Mouse (Mus musculus): ENCODE measurements around the gene Vcp. TPM values are rescaled to one million over a fixed set of nuclear protein-coding genes. Genes with fewer than 3 reads are reported as not detected.

The Vcp gene
- polyA plus RNA-seq, 1 experiment from 2014 or later: 366 TPM

DNA sequence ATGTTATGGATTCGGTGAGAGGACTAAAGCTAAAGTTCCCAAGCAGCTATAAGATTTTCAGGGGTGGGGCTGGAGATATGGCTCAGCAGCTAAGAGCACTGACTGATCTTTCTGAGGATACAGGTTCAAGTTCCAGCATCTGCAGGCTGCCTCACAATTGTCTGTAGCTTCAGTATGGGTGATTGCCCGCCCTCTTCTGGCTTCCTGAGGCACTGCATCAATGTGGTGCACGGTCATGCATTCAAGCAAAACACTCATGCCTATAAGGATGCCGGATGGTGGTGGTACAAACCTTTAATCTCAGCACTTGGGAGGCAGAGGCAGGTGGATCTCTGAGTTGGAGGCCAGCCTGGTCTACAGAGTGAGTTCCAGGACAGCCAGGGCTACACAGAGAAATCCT is 38.7 kb downstream of the Vcp start:
- Histone ChIP-seq H3K9me3 (replicated peaks) (no peaks in the 10 kb centered on the region), H3K36me3 (no peaks in the 10 kb centered on the region)
- WGBS (ENCODE audit: insufficient replicate concordance): 22% methylated on average over 4 of the region's 4 CpGs

DNA sequence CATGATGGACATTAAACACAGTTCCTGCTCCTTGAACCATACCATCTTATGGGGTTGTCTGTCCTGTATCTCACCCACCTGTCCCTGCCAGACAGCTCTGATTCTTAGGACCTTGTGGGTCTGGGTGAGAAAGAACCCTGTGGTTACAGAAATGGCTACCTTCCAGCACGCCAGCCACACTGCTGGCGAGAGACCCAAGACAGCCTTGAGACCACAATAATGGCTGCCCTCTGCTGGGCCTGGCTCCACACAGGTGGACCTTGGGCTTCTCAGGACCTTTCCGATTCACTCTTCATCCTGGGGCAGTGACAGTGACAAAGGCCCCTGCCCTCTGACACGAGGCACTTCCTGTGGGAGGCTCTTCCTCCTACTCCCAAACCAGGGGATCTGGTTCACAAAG is 40.9 kb downstream of the Vcp start:
- 37% methylated on average over 4 of the region's 4 CpGs for WGBS (ENCODE audit: insufficient replicate concordance)
- Histone ChIP-seq H3K27me3 (replicated peaks) (peaks cover 18% of the 10 kb centered on the region), H3K9me3 (replicated peaks) (no peaks in the 10 kb centered on the region), H3K9ac (no peak overlapping the region), H3K4me3 (no peak overlapping the region), H3K36me3 (no peaks in the 10 kb centered on the region), H3K4me2 (no peak overlapping the region), H3K4me1 (no peaks in the 10 kb centered on the region), H3K27ac (no peak overlapping the region)
- no peak for ATAC-seq

More for the DNA sequence above, 38.7 kb downstream of the Vcp start:
- Histone ChIP-seq H3K27me3 (replicated peaks) (peaks cover 25% of the 10 kb centered on the region), H3K4me3 (no peak overlapping the region), H3K27ac (no peak overlapping the region), H3K9ac (no peak overlapping the region), H3K4me1 (peaks cover 4% of the 10 kb centered on the region; the same call in 1 of the 2 replicates), H3K4me2 (no peak overlapping the region)
- no peak for ATAC-seq

DNA sequence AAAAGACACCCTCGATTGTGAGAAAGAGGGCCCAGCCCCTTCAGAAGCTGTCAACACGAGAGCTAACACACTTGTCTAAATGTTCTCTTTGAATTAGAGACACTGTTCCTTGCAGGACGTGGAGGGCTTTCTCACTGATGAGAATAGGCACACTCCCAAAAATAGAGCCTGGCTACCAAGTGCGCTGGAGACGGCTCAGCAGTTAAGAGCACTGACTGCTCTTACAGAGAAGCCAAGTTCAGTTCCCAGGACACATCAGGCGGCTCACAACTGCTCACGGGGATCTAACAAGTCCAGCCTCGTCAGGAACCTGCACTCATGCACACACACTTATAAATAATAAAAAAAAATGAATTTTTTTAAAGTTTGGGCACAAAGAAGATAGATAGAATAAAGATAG is 41.4 kb downstream of the Vcp start:
- Histone ChIP-seq H3K27me3 (replicated peaks) (peaks cover 14% of the 10 kb centered on the region; the same call in 1 of the 2 replicates), H3K9ac (no peak overlapping the region), H3K27ac (no peak overlapping the region), H3K9me3 (replicated peaks) (no peaks in the 10 kb centered on the region), H3K36me3 (no peaks in the 10 kb centered on the region), H3K4me1 (no peaks in the 10 kb centered on the region), H3K4me2 (no peak overlapping the region), H3K4me3 (no peak overlapping the region)
- ATAC-seq: no peak
- 66% methylated on average over 8 of the region's 8 CpGs for WGBS (ENCODE audit: insufficient replicate concordance)

DNA sequence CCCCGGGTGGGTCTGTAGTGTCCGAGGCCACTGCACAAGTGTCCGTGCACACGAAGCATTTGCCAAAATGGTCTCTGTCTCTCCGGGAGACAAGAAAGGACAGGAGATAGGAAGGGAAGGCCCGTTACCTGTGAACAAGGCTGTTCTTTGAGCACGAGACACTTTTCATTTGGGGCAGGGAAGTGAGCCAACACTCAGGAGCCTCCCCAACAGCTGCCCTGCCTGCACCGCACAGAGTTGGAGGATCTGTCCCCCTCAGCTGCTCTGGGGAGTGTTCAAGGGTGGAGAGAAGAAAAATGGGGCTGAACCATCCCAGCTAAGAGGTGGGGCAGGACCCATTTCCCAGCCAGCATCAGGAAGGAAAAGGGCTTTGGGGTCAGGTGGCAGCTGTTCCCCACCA is 42.3 kb downstream of the Vcp start:
- Histone ChIP-seq H3K9me3 (replicated peaks) (no peaks in the 10 kb centered on the region), H3K36me3 (no peaks in the 10 kb centered on the region), H3K4me2 (no peak overlapping the region), H3K27ac (no peak overlapping the region), H3K27me3 (replicated peaks) (peaks cover 9% of the 10 kb centered on the region; the same call in 1 of the 2 replicates), H3K4me1 (no peaks in the 10 kb centered on the region), H3K4me3 (no peak overlapping the region), H3K9ac (no peak overlapping the region)
- ATAC-seq: no peak
- 77% methylated on average over 8 of the region's 8 CpGs for WGBS (ENCODE audit: insufficient replicate concordance)

DNA sequence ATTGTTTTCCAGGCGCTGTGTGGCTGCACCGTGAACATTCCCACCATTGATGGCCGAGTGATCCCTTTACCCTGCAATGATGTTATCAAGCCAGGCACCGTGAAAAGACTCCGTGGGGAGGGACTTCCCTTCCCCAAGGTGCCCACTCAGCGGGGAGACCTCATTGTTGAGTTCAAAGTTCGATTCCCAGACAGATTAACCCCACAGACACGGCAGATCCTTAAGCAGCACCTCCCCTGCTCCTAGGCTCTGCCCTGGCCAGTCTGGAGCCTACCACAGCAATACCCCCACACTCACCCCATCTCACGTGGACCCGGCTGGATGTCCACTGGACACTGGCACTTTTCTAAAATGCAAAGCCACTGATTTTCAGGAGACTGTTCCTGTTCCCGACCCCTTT is 43.0 kb downstream of the Vcp start:
- Histone ChIP-seq H3K4me2 (no peak overlapping the region), H3K4me3 (no peak overlapping the region), H3K4me1 (no peaks in the 10 kb centered on the region), H3K9me3 (replicated peaks) (no peaks in the 10 kb centered on the region), H3K27me3 (replicated peaks) (peaks cover 14% of the 10 kb centered on the region), H3K9ac (no peak overlapping the region), H3K27ac (no peak overlapping the region), H3K36me3 (no peaks in the 10 kb centered on the region)
- ATAC-seq: no peak
- 66% methylated on average over 11 of the region's 11 CpGs for WGBS (ENCODE audit: insufficient replicate concordance)

DNA sequence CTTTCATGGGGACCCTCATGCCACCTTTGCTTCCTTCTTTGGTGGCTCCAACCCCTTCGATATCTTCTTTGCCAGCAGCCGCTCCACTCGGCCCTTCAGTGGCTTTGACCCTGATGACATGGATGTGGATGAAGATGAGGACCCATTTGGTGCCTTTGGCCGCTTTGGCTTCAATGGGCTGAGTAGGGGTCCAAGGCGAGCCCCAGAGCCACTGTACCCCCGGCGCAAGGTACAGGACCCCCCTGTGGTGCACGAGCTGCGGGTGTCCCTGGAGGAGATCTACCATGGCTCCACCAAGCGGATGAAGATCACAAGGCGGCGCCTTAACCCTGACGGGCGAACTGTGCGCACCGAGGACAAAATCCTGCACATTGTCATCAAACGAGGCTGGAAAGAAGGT is 43.7 kb downstream of the Vcp start:
- 77% methylated on average over 17 of the region's 17 CpGs for WGBS (ENCODE audit: insufficient replicate concordance)
- no peak for ATAC-seq
- Histone ChIP-seq H3K9me3 (replicated peaks) (no peaks in the 10 kb centered on the region), H3K27me3 (replicated peaks) (peaks cover 21% of the 10 kb centered on the region), H3K9ac (no peak overlapping the region), H3K4me3 (no peak overlapping the region), H3K27ac (no peak overlapping the region), H3K36me3 (no peaks in the 10 kb centered on the region), H3K4me1 (no peaks in the 10 kb centered on the region), H3K4me2 (no peak overlapping the region)

DNA sequence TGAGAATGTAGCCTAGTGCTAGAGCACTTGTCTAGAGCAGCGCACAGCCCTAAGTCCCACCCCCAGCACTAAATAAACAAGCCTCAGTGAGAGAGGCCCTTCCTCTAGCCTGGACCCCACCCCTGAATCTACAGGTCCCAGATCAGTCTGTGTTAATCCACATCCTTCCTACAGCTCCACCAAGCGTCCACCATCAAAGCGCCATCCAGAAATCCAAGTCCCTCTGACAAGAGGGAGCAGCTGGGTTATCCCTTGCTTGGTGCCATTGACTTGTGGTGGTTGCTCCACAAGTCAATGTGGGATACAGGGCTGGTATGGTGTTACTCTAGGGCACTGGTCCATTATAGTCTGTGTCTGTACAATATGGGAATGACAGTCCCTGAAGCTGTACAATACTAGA is 45.1 kb downstream of the Vcp start:
- WGBS (ENCODE audit: insufficient replicate concordance): 77% methylated on average over 3 of the region's 3 CpGs
- H3K4me3 ChIP-seq: no peak overlapping the region
- H3K9me3 ChIP-seq (replicated peaks): no peaks in the 10 kb centered on the region
- H3K27ac ChIP-seq: no peak overlapping the region
- H3K4me1 ChIP-seq: peaks cover 8% of the 10 kb centered on the region
- peaks cover 35% of the 10 kb centered on the region for H3K27me3 ChIP-seq (replicated peaks)
- ATAC-seq: no peak
- no peaks in the 10 kb centered on the region for H3K36me3 ChIP-seq
- H3K9ac ChIP-seq: no peak overlapping the region
- no peak overlapping the region for H3K4me2 ChIP-seq

DNA sequence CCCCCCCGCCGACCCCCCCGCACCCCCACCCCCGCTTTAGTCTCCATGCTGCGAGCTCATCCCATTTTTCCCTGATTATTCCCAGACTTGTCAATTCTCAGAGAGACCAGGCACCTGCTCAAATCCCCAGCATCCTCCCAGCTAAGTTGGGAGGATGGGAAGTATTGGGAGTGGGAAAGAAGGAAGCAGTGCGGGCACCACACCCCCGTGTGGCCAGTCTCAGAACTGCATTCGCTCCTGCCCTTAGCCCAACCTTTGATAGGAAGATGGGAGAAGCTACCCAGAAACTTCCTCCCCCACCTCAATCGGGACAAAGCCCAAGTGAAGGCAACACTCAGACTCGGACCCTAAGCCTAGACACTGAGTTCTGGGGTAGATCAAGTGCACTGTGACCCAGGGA is 46.0 kb downstream of the Vcp start:
- Histone ChIP-seq H3K27me3 (replicated peaks) (peaks cover 44% of the 10 kb centered on the region), H3K36me3 (no peaks in the 10 kb centered on the region), H3K4me1 (peaks cover 15% of the 10 kb centered on the region), H3K9me3 (replicated peaks) (no peaks in the 10 kb centered on the region), H3K27ac (no peak overlapping the region), H3K4me2 (no peak overlapping the region), H3K9ac (no peak overlapping the region), H3K4me3 (no peak overlapping the region)
- 13% methylated on average over 10 of the region's 10 CpGs for WGBS (ENCODE audit: insufficient replicate concordance)
- no peak for ATAC-seq

DNA sequence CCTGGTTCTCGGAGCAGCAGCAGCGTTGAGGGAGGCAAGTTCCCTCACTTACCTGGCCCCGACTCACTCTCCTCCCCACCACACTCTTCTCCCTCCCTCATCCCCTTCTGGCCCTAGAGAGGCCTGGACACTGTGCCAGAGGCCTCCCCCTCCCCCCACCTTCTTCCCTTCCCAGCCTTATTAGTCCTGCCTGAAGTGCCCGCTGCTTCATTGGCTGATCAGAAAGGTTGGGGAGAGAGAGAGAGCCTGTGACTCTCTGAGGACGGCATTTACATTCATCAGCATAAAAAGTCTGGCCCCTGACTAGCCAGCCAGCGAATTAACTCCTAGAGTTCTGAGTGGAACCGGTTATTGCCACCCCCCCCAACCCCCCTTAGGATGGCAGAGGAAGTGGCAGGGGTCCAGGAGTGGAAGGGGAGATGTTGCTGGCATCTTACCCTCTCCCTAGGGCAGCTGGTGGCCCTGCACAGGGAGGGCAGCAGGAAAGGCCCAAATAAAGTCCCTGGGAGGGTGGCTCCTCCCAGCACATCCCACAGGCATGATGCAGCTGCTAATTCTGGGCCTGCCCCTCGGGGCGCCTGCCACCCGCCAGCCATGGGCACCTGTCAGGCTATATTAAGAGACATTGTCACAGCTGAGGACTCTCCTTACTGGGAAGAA is 46.7 kb downstream of the Vcp start:
- Histone ChIP-seq H3K36me3 (no peaks in the 10 kb centered on the region), H3K4me3 (no peak overlapping the region), H3K27me3 (replicated peaks) (peaks cover 51% of the 10 kb centered on the region), H3K9ac (no peak overlapping the region), H3K4me2 (no peak overlapping the region), H3K9me3 (replicated peaks) (no peaks in the 10 kb centered on the region), H3K27ac (no peak overlapping the region), H3K4me1 (peaks cover 15% of the 10 kb centered on the region)
- whole genome bisulfite sequencing (ENCODE audit: insufficient replicate concordance): 49% methylated on average over 10 of the region's 10 CpGs
- ATAC-seq: no peak

DNA sequence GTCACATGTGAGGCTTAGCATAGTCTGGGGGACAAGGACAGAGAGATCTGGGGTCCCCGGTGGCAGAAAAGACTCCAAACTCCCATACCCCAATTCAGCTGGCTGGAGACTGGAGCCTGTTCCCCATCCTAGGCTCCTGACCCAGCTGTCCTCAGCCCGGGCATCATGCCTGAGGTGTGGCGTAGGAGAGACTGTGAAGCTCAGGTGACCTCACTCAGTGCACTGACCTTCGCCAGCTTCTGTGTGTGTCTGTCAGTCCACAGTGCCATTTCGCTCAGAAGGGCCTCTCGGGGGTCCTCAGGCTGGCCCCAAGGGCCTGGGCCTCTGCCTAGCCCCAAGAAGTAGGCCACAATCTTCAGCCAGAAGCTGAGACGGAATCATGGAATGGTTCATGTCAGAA is 47.7 kb downstream of the Vcp start:
- Histone ChIP-seq H3K4me1 (peaks cover 15% of the 10 kb centered on the region), H3K9ac (no peak overlapping the region), H3K27ac (no peak overlapping the region), H3K9me3 (replicated peaks) (no peaks in the 10 kb centered on the region), H3K36me3 (no peaks in the 10 kb centered on the region), H3K4me3 (no peak overlapping the region), H3K27me3 (replicated peaks) (peaks cover 56% of the 10 kb centered on the region), H3K4me2 (no peak overlapping the region)
- ATAC-seq: no peak
- WGBS (ENCODE audit: insufficient replicate concordance): 70% methylated on average over 7 of the region's 7 CpGs

DNA sequence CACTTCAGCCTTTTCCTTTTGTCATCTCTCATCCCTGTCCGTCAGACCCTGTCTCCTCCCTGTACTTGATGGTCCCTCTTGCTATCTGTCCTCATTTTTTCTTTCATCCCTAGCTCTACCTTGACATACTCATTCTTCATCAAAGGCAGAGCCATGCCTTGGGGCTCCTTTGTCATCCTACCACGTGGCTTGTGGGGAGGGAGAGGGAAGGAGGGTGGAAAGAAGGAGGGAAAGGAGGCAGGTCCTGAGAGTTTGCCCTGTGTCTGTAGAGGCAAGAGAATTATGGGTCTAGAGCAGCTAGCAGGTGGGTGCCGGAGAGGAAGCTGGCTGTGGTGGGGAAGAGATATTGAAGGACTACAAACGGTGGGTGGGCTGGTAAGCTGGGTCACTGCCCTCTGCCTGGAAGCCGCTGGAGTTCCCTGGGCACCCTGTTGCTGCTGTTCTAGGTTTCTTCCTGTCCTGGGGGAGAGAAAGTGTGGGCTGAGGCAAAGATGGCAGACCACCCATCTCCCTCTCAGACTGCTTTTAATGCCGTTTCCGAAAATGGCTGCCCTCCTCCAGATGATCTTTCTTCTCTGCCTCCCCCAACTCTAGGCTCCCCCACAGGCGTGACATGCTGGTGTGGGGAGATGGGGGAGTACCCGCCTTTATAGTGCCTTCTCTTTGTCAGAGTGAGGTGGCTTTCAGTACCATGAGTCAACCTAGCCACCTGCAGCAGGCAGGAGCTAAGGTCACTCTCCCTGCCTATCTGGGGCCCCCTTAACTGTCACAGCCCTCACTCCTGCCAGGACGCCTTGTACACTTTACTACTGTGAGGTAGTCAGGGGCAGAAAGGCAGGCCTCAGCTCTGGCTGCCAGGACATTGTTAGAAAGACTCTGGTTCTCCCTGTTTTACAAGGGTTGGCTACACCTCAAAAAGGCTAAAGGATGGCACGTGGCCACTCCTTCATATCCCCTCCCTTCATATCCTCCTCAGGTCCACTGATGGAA is 48.8 kb downstream of the Vcp start:
- H3K27me3 ChIP-seq (replicated peaks): peaks cover 63% of the 10 kb centered on the region
- H3K4me3 ChIP-seq: no peak overlapping the region
- H3K36me3 ChIP-seq: no peaks in the 10 kb centered on the region
- ATAC-seq: no peak
- H3K4me2 ChIP-seq: no peak overlapping the region
- H3K9ac ChIP-seq: no peak overlapping the region
- no peaks in the 10 kb centered on the region for H3K9me3 ChIP-seq (replicated peaks)
- peaks cover 15% of the 10 kb centered on the region for H3K4me1 ChIP-seq
- no peak overlapping the region for H3K27ac ChIP-seq
- WGBS (ENCODE audit: insufficient replicate concordance): 46% methylated on average over 11 of the region's 11 CpGs

DNA sequence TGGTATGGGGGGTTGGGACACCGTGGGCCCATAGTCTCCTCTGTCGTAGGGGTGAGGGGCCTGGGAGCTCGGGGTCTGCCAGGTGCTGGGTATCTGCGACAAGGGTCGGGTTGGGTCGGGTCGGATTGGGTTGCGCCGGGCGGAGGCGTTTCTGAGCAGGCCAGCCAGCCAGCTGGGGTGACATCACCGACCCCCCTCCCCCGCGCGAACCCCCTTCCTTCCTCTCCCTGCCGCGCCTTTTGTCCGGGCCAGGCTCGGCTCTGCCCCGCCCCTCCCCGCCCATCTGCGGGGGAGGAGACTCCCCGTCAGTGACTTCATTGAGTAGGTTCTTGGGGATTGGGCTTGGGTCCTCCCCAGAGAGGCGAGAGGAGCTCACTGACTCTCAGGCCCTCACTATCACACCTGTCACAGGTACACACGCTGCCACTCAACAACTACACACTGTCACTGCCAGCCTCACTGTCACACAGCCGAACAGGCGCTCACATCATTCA is 50.2 kb downstream of the Vcp start:
- peak overlapping the region; percentile 65 for H3K9ac ChIP-seq
- ATAC-seq: peak; percentile 44
- H3K27me3 ChIP-seq (replicated peaks): peaks cover 72% of the 10 kb centered on the region
- peaks cover 15% of the 10 kb centered on the region for H3K4me1 ChIP-seq
- no peaks in the 10 kb centered on the region for H3K36me3 ChIP-seq
- peak overlapping the region; percentile 91 for H3K4me2 ChIP-seq
- 3% methylated on average over 21 of the region's 27 CpGs for WGBS (ENCODE audit: insufficient replicate concordance)
- peak overlapping the region; percentile 64 for H3K4me3 ChIP-seq
- H3K9me3 ChIP-seq (replicated peaks): no peaks in the 10 kb centered on the region
- peak overlapping the region; percentile 58 for H3K27ac ChIP-seq
